Mouse (Mus musculus) CD4-positive helper T cell, adult 2 months (primary cell): ENCODE results near the gene Gnai3.

Experiments
- DNase-seq: peaks from one replicate; pipeline ENCODE4 v3.0.0-alpha.2; 2012; ENCODE audit warnings: low read depth, missing footprints, low spot score

Gene Gnai3

GRCm38 (mm10) chr3:108145534-108146445, at the start of gene Gnai3:
Gnai3 (minus strand) TSS chr3:108146146.
- DNase-seq, result peak; percentile 96

GRCm38 (mm10) chr3:108195287-108195686, 49.3 kb upstream of the Gnai3 start:
- DNase-seq, result no peak

GRCm38 (mm10) chr3:108193686-108194085, 47.7 kb upstream of the Gnai3 start:
- no peak for DNase-seq

GRCm38 (mm10) chr3:108189897-108190296, 44.0 kb upstream of the Gnai3 start:
- DNase-seq, result no peak

GRCm38 (mm10) chr3:108188716-108189490, 43.0 kb upstream of the Gnai3 start:
- no peak for DNase-seq

GRCm38 (mm10) chr3:108187111-108187795, 41.3 kb upstream of the Gnai3 start:
- no peak for DNase-seq

GRCm38 (mm10) chr3:108186098-108187047, 40.4 kb upstream of the Gnai3 start, which contains the start of gene Amigo1:
Amigo1 (plus strand) TSS chr3:108186335.
- DNase-seq, result peak; percentile 67

GRCm38 (mm10) chr3:108185460-108186097, 39.6 kb upstream of the Gnai3 start:
- no peak for DNase-seq

GRCm38 (mm10) chr3:108184742-108185141, 38.8 kb upstream of the Gnai3 start:
- no peak for DNase-seq

- no peak for DNase-seq
Measured at GRCm38 (mm10) chr3:108180514-108180913, 34.6 kb upstream of the Gnai3 start.

- no peak for DNase-seq
Measured at GRCm38 (mm10) chr3:108178756-108179715, 33.1 kb upstream of the Gnai3 start.

- no peak for DNase-seq
Measured at GRCm38 (mm10) chr3:108174672-108175531, 29.0 kb upstream of the Gnai3 start.

- no peak for DNase-seq
Measured at GRCm38 (mm10) chr3:108169199-108169598, 23.3 kb upstream of the Gnai3 start.

- DNase-seq, result no peak
Measured at GRCm38 (mm10) chr3:108167499-108167898, 21.6 kb upstream of the Gnai3 start.

- DNase-seq, result no peak
Measured at GRCm38 (mm10) chr3:108166486-108167211, 20.7 kb upstream of the Gnai3 start.

GRCm38 (mm10) chr3:108165532-108166315, 19.8 kb upstream of the Gnai3 start:
- DNase-seq, result no peak

GRCm38 (mm10) chr3:108164807-108165206, 18.9 kb upstream of the Gnai3 start:
- peak; percentile 73 for DNase-seq
